Mouse (Mus musculus): ENCODE measurements around the gene Tmem45a. TPM values are rescaled to one million over a fixed set of nuclear protein-coding genes. Genes with fewer than 3 reads are reported as not detected.

The Tmem45a gene
- polyA plus RNA-seq (2012; rRNA removed) = 6.5 and 6.8 TPM in 2 replicates

DNA sequence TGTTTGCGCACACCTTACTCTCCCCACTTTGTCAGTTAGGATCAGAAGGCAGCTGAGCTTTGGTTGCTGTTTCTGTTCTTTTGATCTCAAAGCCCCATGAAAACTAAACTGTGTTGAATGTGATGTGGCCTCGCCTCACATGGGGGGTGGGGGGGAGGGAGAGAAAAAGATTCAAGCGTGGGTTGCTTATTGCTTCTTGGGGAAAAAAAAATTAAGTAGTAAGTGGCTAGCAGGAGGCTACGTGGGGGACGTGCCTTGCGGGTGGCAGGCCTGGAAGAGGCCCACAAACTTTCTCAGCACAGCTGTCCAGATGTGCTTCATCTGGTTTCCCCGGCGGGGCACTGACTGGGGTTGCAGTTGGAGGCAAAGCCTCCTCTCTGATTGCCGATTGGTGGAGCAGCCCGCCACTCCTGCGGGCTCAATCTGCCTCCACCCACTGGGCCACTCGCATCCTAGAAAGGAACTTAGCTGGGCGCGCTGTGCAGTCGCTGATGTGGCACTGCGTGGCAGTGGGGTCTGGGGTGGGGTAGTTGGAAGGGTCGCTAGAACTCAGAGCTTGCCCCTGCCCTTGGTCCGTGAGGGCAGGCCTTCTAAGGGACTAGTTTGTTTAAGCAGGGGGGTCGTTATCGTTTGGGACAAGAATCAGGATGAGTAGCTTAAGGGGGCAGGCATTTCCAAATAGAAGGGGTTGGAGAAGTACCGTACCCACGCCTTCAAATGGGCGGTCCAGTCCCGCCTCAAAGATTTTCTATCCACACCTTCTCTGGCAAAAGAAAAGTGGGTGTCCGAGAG is at the start of gene Tmem45a:
Gene Tmem45a (minus strand): TSS at position 343 of the 792 bp plus-strand sequence.

DNA sequence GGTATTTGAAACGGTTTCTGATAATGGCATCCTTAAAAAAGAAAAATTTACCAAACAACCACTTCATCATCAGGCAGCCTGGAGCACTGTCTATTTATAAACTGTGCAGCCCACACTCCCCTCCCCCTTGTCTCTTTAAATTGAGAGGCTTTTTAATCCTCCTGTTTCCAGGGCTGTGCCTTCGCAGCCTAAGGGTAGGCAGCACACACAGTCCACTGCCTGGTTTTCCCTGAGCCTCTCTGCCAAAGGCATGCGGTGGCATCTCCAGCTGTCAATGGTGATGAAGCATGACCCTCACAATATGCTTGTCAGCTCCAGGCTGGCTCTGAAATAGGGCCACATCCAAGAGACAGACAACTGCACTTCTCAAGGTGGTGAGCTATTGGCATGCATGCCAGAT is 42.1 kb upstream of the Tmem45a start, which contains the start of gene Lnp1:
Gene Lnp1 (minus strand): TSS at position 39 of the 400 bp plus-strand sequence.

DNA sequence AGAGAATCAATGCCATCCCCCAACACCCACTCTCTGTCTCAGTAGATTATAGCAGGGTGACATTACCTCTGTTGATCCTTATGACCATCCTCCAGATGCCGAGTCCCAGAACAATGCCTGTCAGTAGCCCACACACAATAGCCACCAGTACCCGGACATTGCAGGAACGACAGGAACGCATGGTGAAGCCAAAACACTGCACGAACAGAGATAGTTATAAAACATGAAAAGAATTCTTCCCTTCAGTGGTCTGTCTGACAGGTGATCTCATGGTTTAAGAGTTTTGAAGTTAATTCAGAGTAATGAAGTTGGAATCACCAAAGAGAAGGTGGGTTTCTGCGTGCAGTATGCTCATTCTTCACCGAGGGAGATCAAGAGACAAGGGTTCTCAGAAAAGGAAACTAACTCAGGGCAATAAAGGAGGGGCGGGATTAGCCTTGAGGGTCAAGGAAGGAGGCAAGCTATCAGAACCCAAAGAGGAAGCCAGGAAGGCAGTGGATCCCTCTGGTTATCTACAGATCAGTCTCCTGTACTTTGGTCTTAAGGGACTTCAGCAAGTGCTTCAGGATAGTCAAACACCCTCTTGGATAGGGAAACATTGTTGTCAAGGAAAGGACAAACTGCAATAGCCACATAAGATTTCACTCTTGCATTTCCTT is 90.4 kb downstream of the Tmem45a start, which contains the start of gene Adgrg7:
Gene Adgrg7 (minus strand): TSS at position 375 of the 659 bp plus-strand sequence.

Other genes with a start within 250 kb of the Tmem45a start
- 63.8 and 68.3 TPM in 2 replicates for gene Tfg, start 168.7 kb downstream of the Tmem45a start, polyA plus RNA-seq (2012; rRNA removed)
- not detected in 2 replicates for gene Adgrg7, start 90.3 kb downstream of the Tmem45a start, polyA plus RNA-seq (2012; rRNA removed)
- gene Lnp1, start 41.9 kb upstream of the Tmem45a start, polyA plus RNA-seq (2012; rRNA removed) = not detected in 2 replicates
- gene Tmem45a2, start 185.2 kb upstream of the Tmem45a start, polyA plus RNA-seq (2012; rRNA removed) = 0.06 TPM in 2 replicates
- 3.4 and 4.8 TPM in 2 replicates for gene Tomm70a, start 235.5 kb upstream of the Tmem45a start, polyA plus RNA-seq (2012; rRNA removed)

All from stomach, adult 2 months (tissue).